Mouse (Mus musculus): ENCODE measurements around the gene Frmpd4. TPM values are rescaled to one million over a fixed set of nuclear protein-coding genes. Genes with fewer than 3 reads are reported as not detected.

Gene Frmpd4
- polyA plus RNA-seq, 1 experiment = 0.05 TPM

- Histone ChIP-seq H3K4me2 (ENCODE audit: low read depth) (no peak overlapping the region), H3K36me3 (ENCODE audit: control insufficient read depth, insufficient read depth) (no peaks in the 10 kb centered on the region), H3K27me3 (ENCODE audit: control insufficient read depth, insufficient read depth, insufficient read length) (no peaks in the 10 kb centered on the region), H3K79me2 (ENCODE audit: control insufficient read depth, insufficient read depth) (no peaks in the 10 kb centered on the region), H3ac (ENCODE audit: control insufficient read depth, insufficient read length) (no peak overlapping the region), H3K4me3 (no peak overlapping the region)
- TF ChIP-seq CEBPB (IDR thresholded peaks at IDR 0.05; ENCODE audit: insufficient read depth, poor library complexity, severe bottlenecking) = no peak
- no peak for TF ChIP-seq TCF12 (IDR thresholded peaks at IDR 0.05; ENCODE audit: insufficient read depth, poor library complexity, severe bottlenecking)
- no peak for TF ChIP-seq TCF3 (IDR thresholded peaks at IDR 0.05; ENCODE audit: insufficient read length, low read depth)
- no peak for TF ChIP-seq REST (IDR thresholded peaks at IDR 0.05; ENCODE audit: insufficient read depth, insufficient read length)
- no peak for TF ChIP-seq USF1 (IDR thresholded peaks at IDR 0.05; ENCODE audit: low read depth)
- no peak for TF ChIP-seq MYOG (IDR thresholded peaks at IDR 0.05; ENCODE audit: control insufficient read depth in 1 of 3, insufficient read depth in 1 of 3, insufficient read length in 2 of 3, low read depth in 2 of 3)
- TF ChIP-seq E2F4 (IDR thresholded peaks at IDR 0.05; ENCODE audit: insufficient read depth) = no peak
- no peak for TF ChIP-seq POLR2AphosphoS2 (IDR thresholded peaks at IDR 0.05; ENCODE audit: insufficient read length, low read depth)
- no peak for TF ChIP-seq MAX (IDR thresholded peaks at IDR 0.05; ENCODE audit: low read depth)
- TF ChIP-seq POLR2A (IDR thresholded peaks at IDR 0.05; ENCODE audit: insufficient read length, low read depth) = no peak
- no peak for TF ChIP-seq MYOD1 (IDR thresholded peaks at IDR 0.05; ENCODE audit: control insufficient read depth in 1 of 3, insufficient read length in 2 of 3, low read depth in 2 of 3)
- no peak for TF ChIP-seq SRF (IDR thresholded peaks at IDR 0.05; ENCODE audit: control insufficient read depth, insufficient read length, low read depth)
Observed at GRCm38 (mm10) chrX:168041589-168041988, 535.4 kb downstream of the Frmpd4 start.

DNA sequence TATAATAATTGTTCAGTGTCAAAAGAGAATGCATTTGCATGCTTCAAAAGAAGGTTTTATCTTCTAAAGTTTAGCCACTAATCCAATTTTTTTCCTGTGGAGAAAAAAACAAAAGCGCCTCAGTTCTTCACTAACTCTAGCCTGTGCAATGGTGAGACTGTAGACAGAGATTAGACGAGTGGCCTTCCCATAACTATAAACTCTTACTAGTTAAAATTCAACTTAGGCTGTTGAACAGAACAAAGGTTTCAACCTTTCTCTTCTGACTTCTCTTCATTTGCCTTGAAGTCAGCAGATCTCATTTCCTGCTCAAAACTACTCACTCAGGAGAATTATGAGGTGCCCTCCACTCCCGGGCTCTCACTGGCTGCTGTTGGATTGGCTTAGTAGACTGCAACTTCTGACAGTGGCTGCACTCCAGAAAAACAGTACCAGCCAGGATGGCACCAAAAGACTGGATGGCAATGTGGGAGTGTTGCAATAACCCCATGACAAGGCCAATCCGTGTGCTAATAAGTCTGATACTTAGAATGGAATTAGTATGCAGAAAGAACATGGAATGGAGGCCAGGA lies 556.4 kb downstream of the Frmpd4 start:
- Histone ChIP-seq H3K4me3 (no peak overlapping the region), H3ac (ENCODE audit: control insufficient read depth, insufficient read length) (no peak overlapping the region), H3K27me3 (ENCODE audit: control insufficient read depth, insufficient read depth, insufficient read length) (no peaks in the 10 kb centered on the region), H3K36me3 (ENCODE audit: control insufficient read depth, insufficient read depth) (no peaks in the 10 kb centered on the region), H3K4me2 (ENCODE audit: low read depth) (no peak overlapping the region), H3K79me2 (ENCODE audit: control insufficient read depth, insufficient read depth) (no peaks in the 10 kb centered on the region)
- no peak for TF ChIP-seq E2F4 (IDR thresholded peaks at IDR 0.05; ENCODE audit: insufficient read depth)
- no peak for TF ChIP-seq CEBPB (IDR thresholded peaks at IDR 0.05; ENCODE audit: insufficient read depth, poor library complexity, severe bottlenecking)
- no peak for TF ChIP-seq SRF (IDR thresholded peaks at IDR 0.05; ENCODE audit: control insufficient read depth, insufficient read length, low read depth)
- TF ChIP-seq TCF12 (IDR thresholded peaks at IDR 0.05; ENCODE audit: insufficient read depth, poor library complexity, severe bottlenecking) = no peak
- TF ChIP-seq POLR2A (IDR thresholded peaks at IDR 0.05; ENCODE audit: insufficient read length, low read depth) = no peak
- no peak for TF ChIP-seq USF1 (IDR thresholded peaks at IDR 0.05; ENCODE audit: low read depth)
- no peak for TF ChIP-seq MYOD1 (IDR thresholded peaks at IDR 0.05; ENCODE audit: control insufficient read depth in 1 of 3, insufficient read length in 2 of 3, low read depth in 2 of 3)
- no peak for TF ChIP-seq POLR2AphosphoS2 (IDR thresholded peaks at IDR 0.05; ENCODE audit: insufficient read length, low read depth)
- TF ChIP-seq MYOG (IDR thresholded peaks at IDR 0.05; ENCODE audit: control insufficient read depth in 1 of 3, insufficient read depth in 1 of 3, insufficient read length in 2 of 3, low read depth in 2 of 3) = no peak
- TF ChIP-seq TCF3 (IDR thresholded peaks at IDR 0.05; ENCODE audit: insufficient read length, low read depth) = no peak
- no peak for TF ChIP-seq MAX (IDR thresholded peaks at IDR 0.05; ENCODE audit: low read depth)
- TF ChIP-seq REST (IDR thresholded peaks at IDR 0.05; ENCODE audit: insufficient read depth, insufficient read length) = no peak

DNA sequence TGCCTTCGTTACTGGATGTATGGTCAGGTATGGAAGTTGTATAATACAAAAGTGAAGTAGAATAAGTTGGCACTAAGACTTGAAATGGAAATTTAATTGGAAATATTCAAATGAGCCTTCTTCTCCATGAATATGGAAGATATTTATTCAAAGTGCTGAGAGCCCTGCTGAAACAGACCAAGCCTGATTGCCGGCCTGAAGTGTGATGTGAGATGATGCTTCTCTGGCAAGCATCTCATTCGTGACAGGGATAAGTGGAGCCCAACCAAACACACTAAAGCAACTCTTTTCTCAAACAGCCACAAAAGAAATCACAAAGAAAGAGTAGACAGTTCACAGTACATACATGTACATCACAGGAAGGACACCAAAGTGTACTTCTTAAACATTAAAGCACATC lies 559.2 kb downstream of the Frmpd4 start:
- TF ChIP-seq E2F4 (IDR thresholded peaks at IDR 0.05; ENCODE audit: insufficient read depth) (no peak), SRF (IDR thresholded peaks at IDR 0.05; ENCODE audit: control insufficient read depth, insufficient read length, low read depth) (no peak), TCF3 (IDR thresholded peaks at IDR 0.05; ENCODE audit: insufficient read length, low read depth) (no peak), MYOG (IDR thresholded peaks at IDR 0.05; ENCODE audit: control insufficient read depth in 1 of 3, insufficient read depth in 1 of 3, insufficient read length in 2 of 3, low read depth in 2 of 3) (no peak), MYOD1 (IDR thresholded peaks at IDR 0.05; ENCODE audit: control insufficient read depth in 1 of 3, insufficient read length in 2 of 3, low read depth in 2 of 3) (no peak), USF1 (IDR thresholded peaks at IDR 0.05; ENCODE audit: low read depth) (no peak), TCF12 (IDR thresholded peaks at IDR 0.05; ENCODE audit: insufficient read depth, poor library complexity, severe bottlenecking) (no peak), MAX (IDR thresholded peaks at IDR 0.05; ENCODE audit: low read depth) (no peak), CEBPB (IDR thresholded peaks at IDR 0.05; ENCODE audit: insufficient read depth, poor library complexity, severe bottlenecking) (no peak), REST (IDR thresholded peaks at IDR 0.05; ENCODE audit: insufficient read depth, insufficient read length) (no peak), POLR2AphosphoS2 (IDR thresholded peaks at IDR 0.05; ENCODE audit: insufficient read length, low read depth) (no peak), POLR2A (IDR thresholded peaks at IDR 0.05; ENCODE audit: insufficient read length, low read depth) (no peak)
- H3K4me3 ChIP-seq = no peak overlapping the region
- H3K79me2 ChIP-seq (ENCODE audit: control insufficient read depth, insufficient read depth) = no peaks in the 10 kb centered on the region
- H3ac ChIP-seq (ENCODE audit: control insufficient read depth, insufficient read length) = no peak overlapping the region
- H3K4me2 ChIP-seq (ENCODE audit: low read depth) = no peak overlapping the region
- no peaks in the 10 kb centered on the region for H3K36me3 ChIP-seq (ENCODE audit: control insufficient read depth, insufficient read depth)
- H3K27me3 ChIP-seq (ENCODE audit: control insufficient read depth, insufficient read depth, insufficient read length) = no peaks in the 10 kb centered on the region

DNA sequence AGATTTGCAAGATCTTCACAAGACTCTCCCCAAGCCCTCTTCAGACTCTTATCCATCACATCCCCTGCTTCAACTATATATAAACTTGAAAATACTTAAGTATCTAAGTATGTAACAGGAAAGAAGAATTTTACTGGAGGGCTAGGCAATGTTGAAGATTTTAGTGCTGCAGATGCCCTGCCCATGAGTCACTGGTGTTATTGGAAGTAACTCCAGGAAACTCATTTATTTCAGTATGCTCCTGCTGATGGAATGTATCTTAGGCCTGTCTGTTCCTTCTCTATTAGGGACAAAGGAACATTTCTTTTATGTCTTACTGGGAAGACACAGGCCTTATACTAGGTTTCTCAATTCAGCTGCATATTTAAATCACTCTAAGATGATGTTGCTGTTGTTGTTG lies 592.2 kb downstream of the Frmpd4 start:
- H3K79me2 ChIP-seq (ENCODE audit: control insufficient read depth, insufficient read depth) = no peaks in the 10 kb centered on the region
- no peak overlapping the region for H3K4me2 ChIP-seq (ENCODE audit: low read depth)
- no peaks in the 10 kb centered on the region for H3K36me3 ChIP-seq (ENCODE audit: control insufficient read depth, insufficient read depth)
- H3ac ChIP-seq (ENCODE audit: control insufficient read depth, insufficient read length) = no peak overlapping the region
- TF ChIP-seq SRF (IDR thresholded peaks at IDR 0.05; ENCODE audit: control insufficient read depth, insufficient read length, low read depth) (no peak), POLR2AphosphoS2 (IDR thresholded peaks at IDR 0.05; ENCODE audit: insufficient read length, low read depth) (no peak), REST (IDR thresholded peaks at IDR 0.05; ENCODE audit: insufficient read depth, insufficient read length) (no peak)
- no peaks in the 10 kb centered on the region for H3K27me3 ChIP-seq (ENCODE audit: control insufficient read depth, insufficient read depth, insufficient read length)
- no peak overlapping the region for H3K4me3 ChIP-seq

DNA sequence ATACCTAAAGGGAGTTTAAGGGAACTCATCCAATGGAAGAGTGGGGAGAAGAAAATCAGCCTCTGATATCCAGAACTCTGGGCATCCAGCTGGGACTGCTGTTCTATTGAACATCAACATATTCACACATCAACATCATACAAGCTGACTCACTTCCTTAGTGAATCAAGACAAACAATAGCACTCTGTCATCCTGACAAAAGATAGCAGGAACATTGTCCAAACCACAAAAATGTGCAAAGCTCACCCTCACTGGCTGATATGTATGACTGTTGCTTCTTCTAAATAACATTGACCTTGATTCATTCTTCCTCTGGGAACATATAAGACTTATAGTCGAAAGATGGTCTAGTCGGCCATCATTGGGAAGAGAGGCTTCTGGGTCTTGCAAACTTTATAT lies 625.8 kb downstream of the Frmpd4 start:
- H3ac ChIP-seq (ENCODE audit: control insufficient read depth, insufficient read length) = no peak overlapping the region
- H3K36me3 ChIP-seq (ENCODE audit: control insufficient read depth, insufficient read depth) = no peaks in the 10 kb centered on the region
- H3K27me3 ChIP-seq (ENCODE audit: control insufficient read depth, insufficient read depth, insufficient read length) = no peaks in the 10 kb centered on the region
- no peak overlapping the region for H3K4me3 ChIP-seq
- no peak for TF ChIP-seq TCF12 (IDR thresholded peaks at IDR 0.05; ENCODE audit: insufficient read depth, poor library complexity, severe bottlenecking)
- no peak for TF ChIP-seq MYOG (IDR thresholded peaks at IDR 0.05; ENCODE audit: control insufficient read depth in 1 of 3, insufficient read depth in 1 of 3, insufficient read length in 2 of 3, low read depth in 2 of 3)
- no peak for TF ChIP-seq MYOD1 (IDR thresholded peaks at IDR 0.05; ENCODE audit: control insufficient read depth in 1 of 3, insufficient read length in 2 of 3, low read depth in 2 of 3)
- TF ChIP-seq POLR2A (IDR thresholded peaks at IDR 0.05; ENCODE audit: insufficient read length, low read depth) = no peak
- TF ChIP-seq SRF (IDR thresholded peaks at IDR 0.05; ENCODE audit: control insufficient read depth, insufficient read length, low read depth) = no peak
- TF ChIP-seq REST (IDR thresholded peaks at IDR 0.05; ENCODE audit: insufficient read depth, insufficient read length) = no peak
- no peak for TF ChIP-seq E2F4 (IDR thresholded peaks at IDR 0.05; ENCODE audit: insufficient read depth)
- no peak for TF ChIP-seq CEBPB (IDR thresholded peaks at IDR 0.05; ENCODE audit: insufficient read depth, poor library complexity, severe bottlenecking)
- no peak for TF ChIP-seq MAX (IDR thresholded peaks at IDR 0.05; ENCODE audit: low read depth)
- no peak for TF ChIP-seq POLR2AphosphoS2 (IDR thresholded peaks at IDR 0.05; ENCODE audit: insufficient read length, low read depth)
- no peak for TF ChIP-seq TCF3 (IDR thresholded peaks at IDR 0.05; ENCODE audit: insufficient read length, low read depth)
- TF ChIP-seq USF1 (IDR thresholded peaks at IDR 0.05; ENCODE audit: low read depth) = no peak
- no peak overlapping the region for H3K4me2 ChIP-seq (ENCODE audit: low read depth)
- no peaks in the 10 kb centered on the region for H3K79me2 ChIP-seq (ENCODE audit: control insufficient read depth, insufficient read depth)

Data from myocyte (in vitro differentiated cells).